Mouse (Mus musculus): ENCODE results near the gene Abo. TPM values are rescaled to one million over a fixed set of nuclear protein-coding genes. Genes with fewer than 3 reads are reported as not detected.

Abo gene
- polyA plus RNA-seq, 1 experiment from 2014 or later: not detected

GRCm38 (mm10) chr2:26909387-26909784 is 44.6 kb upstream of the Abo start:
- ATAC-seq (ENCODE audit: insufficient read depth): no peak
- Histone ChIP-seq H3K36me3 (ENCODE audit: insufficient read depth) (peaks cover 81% of the 10 kb centered on the region), H3K4me2 (peak overlapping the region; percentile 69), H3K9me3 (ENCODE audit: low read depth, low read length) (no peaks in the 10 kb centered on the region), H3K4me1 (ENCODE audit: insufficient read depth) (peaks cover 8% of the 10 kb centered on the region; the same call in 1 of the 2 replicates), H3K4me3 (ENCODE audit: low read depth, low read length) (peak overlapping the region; percentile 87), H3K27me3 (ENCODE audit: insufficient read depth, low read length) (no peaks in the 10 kb centered on the region), H3K27ac (ENCODE audit: low read depth) (0 out of 2 replicates have a peak overlapping the region, but pooled peaks have one; percentile 87), H3K9ac (peak overlapping the region; percentile 69)
- DNase-seq: no peak
- TF ChIP-seq CTCF (IDR thresholded peaks at IDR 0.05; ENCODE audit: low read depth): peak; percentile 37; the same call in 1 of the 2 replicates

- H3K27ac ChIP-seq (ENCODE audit: low read depth): no peak overlapping the region
- no peak for TF ChIP-seq CTCF (IDR thresholded peaks at IDR 0.05; ENCODE audit: low read depth)
- no peaks in the 10 kb centered on the region for H3K9me3 ChIP-seq (ENCODE audit: low read depth, low read length)
- H3K4me1 ChIP-seq (ENCODE audit: insufficient read depth): peaks cover 8% of the 10 kb centered on the region; the same call in 1 of the 2 replicates
- DNase-seq: no peak
- H3K4me2 ChIP-seq: peak overlapping the region; percentile 69
- WGBS: 77% methylated on average over 18 of the region's 18 CpGs
- no peak for ATAC-seq (ENCODE audit: insufficient read depth)
- H3K4me3 ChIP-seq (ENCODE audit: low read depth, low read length): peak overlapping the region; percentile 87
- peak overlapping the region; percentile 69 for H3K9ac ChIP-seq
- H3K27me3 ChIP-seq (ENCODE audit: insufficient read depth, low read length): no peaks in the 10 kb centered on the region
- peaks cover 76% of the 10 kb centered on the region for H3K36me3 ChIP-seq (ENCODE audit: insufficient read depth)
Observed at GRCm38 (mm10) chr2:26908710-26909386, 44.1 kb upstream of the Abo start.

- Histone ChIP-seq H3K27ac (ENCODE audit: low read depth) (no peak overlapping the region), H3K9ac (no peak overlapping the region; the same call in 1 of the 2 replicates), H3K9me3 (ENCODE audit: low read depth, low read length) (no peaks in the 10 kb centered on the region), H3K4me3 (ENCODE audit: low read depth, low read length) (no peak overlapping the region), H3K4me2 (no peak overlapping the region), H3K4me1 (ENCODE audit: insufficient read depth) (peaks cover 13% of the 10 kb centered on the region; the same call in 1 of the 2 replicates), H3K27me3 (ENCODE audit: insufficient read depth, low read length) (no peaks in the 10 kb centered on the region), H3K36me3 (ENCODE audit: insufficient read depth) (peaks cover 59% of the 10 kb centered on the region)
- DNase-seq (peak; percentile 74), ATAC-seq (ENCODE audit: insufficient read depth) (no peak)
- 46% methylated on average over 4 of the region's 4 CpGs for WGBS
- peak; percentile 85 for TF ChIP-seq CTCF (IDR thresholded peaks at IDR 0.05; ENCODE audit: low read depth)
Observed at GRCm38 (mm10) chr2:26907109-26907508, 42.3 kb upstream of the Abo start.

GRCm38 (mm10) chr2:26906431-26906830 is 41.7 kb upstream of the Abo start:
- 90% methylated on average over 3 of the region's 3 CpGs for WGBS
- H3K4me3 ChIP-seq (ENCODE audit: low read depth, low read length): no peak overlapping the region
- no peak for TF ChIP-seq CTCF (IDR thresholded peaks at IDR 0.05; ENCODE audit: low read depth)
- H3K9me3 ChIP-seq (ENCODE audit: low read depth, low read length): no peaks in the 10 kb centered on the region
- H3K27ac ChIP-seq (ENCODE audit: low read depth): no peak overlapping the region
- no peak overlapping the region for H3K9ac ChIP-seq
- H3K4me2 ChIP-seq: no peak overlapping the region
- peaks cover 52% of the 10 kb centered on the region for H3K36me3 ChIP-seq (ENCODE audit: insufficient read depth)
- DNase-seq (no peak), ATAC-seq (ENCODE audit: insufficient read depth) (no peak)
- peaks cover 18% of the 10 kb centered on the region; the same call in 1 of the 2 replicates for H3K4me1 ChIP-seq (ENCODE audit: insufficient read depth)
- H3K27me3 ChIP-seq (ENCODE audit: insufficient read depth, low read length): no peaks in the 10 kb centered on the region

- WGBS: 77% methylated on average over 2 of the region's 2 CpGs
- no peak overlapping the region for H3K9ac ChIP-seq
- H3K4me1 ChIP-seq (ENCODE audit: insufficient read depth): peaks cover 18% of the 10 kb centered on the region; the same call in 1 of the 2 replicates
- no peak for ATAC-seq (ENCODE audit: insufficient read depth)
- no peak for DNase-seq
- no peaks in the 10 kb centered on the region for H3K27me3 ChIP-seq (ENCODE audit: insufficient read depth, low read length)
- no peak overlapping the region for H3K4me2 ChIP-seq
- H3K9me3 ChIP-seq (ENCODE audit: low read depth, low read length): no peaks in the 10 kb centered on the region
- peaks cover 48% of the 10 kb centered on the region for H3K36me3 ChIP-seq (ENCODE audit: insufficient read depth)
- no peak overlapping the region for H3K4me3 ChIP-seq (ENCODE audit: low read depth, low read length)
- no peak overlapping the region for H3K27ac ChIP-seq (ENCODE audit: low read depth)
- no peak for TF ChIP-seq CTCF (IDR thresholded peaks at IDR 0.05; ENCODE audit: low read depth)
Observed at GRCm38 (mm10) chr2:26905936-26906335, 41.2 kb upstream of the Abo start.

- peak overlapping the region; percentile 91 for H3K4me2 ChIP-seq
- H3K9me3 ChIP-seq (ENCODE audit: low read depth, low read length): no peaks in the 10 kb centered on the region
- no peak for ATAC-seq (ENCODE audit: insufficient read depth)
- peak overlapping the region; percentile 85 for H3K4me3 ChIP-seq (ENCODE audit: low read depth, low read length)
- H3K27ac ChIP-seq (ENCODE audit: low read depth): peak overlapping the region; percentile 86
- H3K36me3 ChIP-seq (ENCODE audit: insufficient read depth): peaks cover 62% of the 10 kb centered on the region
- DNase-seq: no peak
- H3K27me3 ChIP-seq (ENCODE audit: insufficient read depth, low read length): no peaks in the 10 kb centered on the region
- peaks cover 10% of the 10 kb centered on the region; the same call in 1 of the 2 replicates for H3K4me1 ChIP-seq (ENCODE audit: insufficient read depth)
- no peak for TF ChIP-seq CTCF (IDR thresholded peaks at IDR 0.05; ENCODE audit: low read depth)
- H3K9ac ChIP-seq: peak overlapping the region; percentile 83
- 13% methylated on average over 7 of the region's 7 CpGs for WGBS
Observed at GRCm38 (mm10) chr2:26903311-26903710, 38.5 kb upstream of the Abo start.

- H3K27ac ChIP-seq (ENCODE audit: low read depth): peak within 1 kb of the TSS; percentile 86
- ATAC-seq (ENCODE audit: insufficient read depth) (peak; percentile 94), DNase-seq (peak; percentile 98)
- under 1% methylated on average over 41 of the region's 41 CpGs for WGBS
- H3K36me3 ChIP-seq (ENCODE audit: insufficient read depth): peaks cover 62% of the 10 kb centered on the region
- H3K4me3 ChIP-seq (ENCODE audit: low read depth, low read length): peak within 1 kb of the TSS; percentile 85
- H3K27me3 ChIP-seq (ENCODE audit: insufficient read depth, low read length): no peaks in the 10 kb centered on the region
- H3K9me3 ChIP-seq (ENCODE audit: low read depth, low read length): no peaks in the 10 kb centered on the region
- H3K4me1 ChIP-seq (ENCODE audit: insufficient read depth): peaks cover 10% of the 10 kb centered on the region; the same call in 1 of the 2 replicates
- TF ChIP-seq CTCF (IDR thresholded peaks at IDR 0.05; ENCODE audit: low read depth): no peak
- H3K4me2 ChIP-seq: peak within 1 kb of the TSS; percentile 91
- peak within 1 kb of the TSS; percentile 83 for H3K9ac ChIP-seq
Observed at GRCm38 (mm10) chr2:26902467-26903220, 37.9 kb upstream of the Abo start, which contains the start of gene Surf6. TSS of gene Surf6 (minus strand) at chr2:26902879.
